Mouse (Mus musculus) small intestine, adult 2 months (tissue): ENCODE results near the gene Arl2. TPM values are rescaled to one million over a fixed set of nuclear protein-coding genes. Genes with fewer than 3 reads are reported as not detected.

Experiments
- H3K27ac ChIP-seq: fragments of 200-500 bp; 2 replicates; pipeline ENCODE4 v1.5.1; 2012; ENCODE audit warnings: low read depth, low read length, control low read depth, inconsistent platforms; ENCODE audit not compliant: insufficient read depth
- H3K27me3 ChIP-seq: fragments of 200-500 bp; 2 replicates; pipeline ENCODE4 v1.6.1; 2012; ENCODE audit warnings: mild to moderate bottlenecking, moderate library complexity, low read length, inconsistent platforms; ENCODE audit not compliant: control insufficient read depth, insufficient read depth
- H3K36me3 ChIP-seq: fragments of 200-500 bp; 2 replicates; pipeline ENCODE4 v1.6.1; 2012; ENCODE audit warnings: mild to moderate bottlenecking, low read length, control low read depth, inconsistent platforms; ENCODE audit not compliant: control insufficient read depth, insufficient read depth
- H3K4me1 ChIP-seq: fragments of 200-500 bp; 2 replicates; pipeline ENCODE4 v1.6.1; 2012; ENCODE audit warnings: low read length, inconsistent platforms, mixed read lengths; ENCODE audit not compliant: control insufficient read depth, insufficient read depth, insufficient read length
- H3K4me3 ChIP-seq: fragments of 200-500 bp; 2 replicates; pipeline ENCODE4 v1.5.1; 2012; ENCODE audit warnings: low read depth, mild to moderate bottlenecking, control low read depth, inconsistent platforms, low read length, moderate library complexity
- CTCF ChIP-seq: fragments of 200-500 bp; IDR thresholded peaks from 2 replicates; pipeline ENCODE4 v1.5.1; 2012; ENCODE audit warnings: low read depth, mild to moderate bottlenecking, control low read depth, inconsistent platforms, low read length, moderate library complexity, mixed read lengths; ENCODE audit not compliant: insufficient replicate concordance, insufficient read length; ENCODE audit errors: extremely low read depth
- POLR2A ChIP-seq: fragments of 200-500 bp; IDR thresholded peaks from 2 replicates; pipeline ENCODE4 v1.6.1; 2012; ENCODE audit warnings: low read depth, mild to moderate bottlenecking, control low read depth, inconsistent platforms, low read length, moderate library complexity
- WGBS: fragments of 180-500 bp; shearing (Covaris S2); methylation state at CpG from one replicate; pipeline ENCODE4 v1.1.7; 2018; 5-methylcytosine and 5-hydroxymethylcytosine counted together
- polyA plus RNA-seq: library from polyadenylated mRNA; depleted of rRNA; stranded (reverse); fragments of >200 nt; gene quantifications from 2 replicates; pipeline ENCODE4 v1.2.3, GENCODE M21; 2012; rRNA removed

Arl2 gene
- polyA plus RNA-seq, 1 experiment, result 98.9 TPM

DNA sequence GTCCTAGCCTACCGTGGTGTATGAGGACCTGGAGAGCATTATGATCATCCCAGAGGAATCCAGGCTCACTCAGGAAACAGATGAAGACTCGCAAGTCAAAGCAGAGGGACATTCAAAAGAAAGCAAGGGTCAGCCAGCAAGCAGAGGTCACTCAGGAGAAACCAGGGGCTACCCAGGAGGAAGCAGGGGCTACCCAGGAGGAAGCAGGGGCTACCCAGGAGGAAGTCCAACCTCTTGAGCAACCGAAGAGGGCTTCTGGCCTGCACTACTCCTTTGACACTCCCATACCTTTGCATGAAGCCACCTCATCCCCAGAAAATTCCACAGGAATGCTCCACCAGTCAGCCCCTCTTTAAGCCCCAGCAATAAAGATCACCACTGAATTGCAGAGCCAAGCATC lies 43.5 kb downstream of the Arl2 start:
- no peaks in the 10 kb centered on the region for H3K36me3 ChIP-seq
- 83% methylated on average over 3 of the region's 3 CpGs for WGBS

DNA sequence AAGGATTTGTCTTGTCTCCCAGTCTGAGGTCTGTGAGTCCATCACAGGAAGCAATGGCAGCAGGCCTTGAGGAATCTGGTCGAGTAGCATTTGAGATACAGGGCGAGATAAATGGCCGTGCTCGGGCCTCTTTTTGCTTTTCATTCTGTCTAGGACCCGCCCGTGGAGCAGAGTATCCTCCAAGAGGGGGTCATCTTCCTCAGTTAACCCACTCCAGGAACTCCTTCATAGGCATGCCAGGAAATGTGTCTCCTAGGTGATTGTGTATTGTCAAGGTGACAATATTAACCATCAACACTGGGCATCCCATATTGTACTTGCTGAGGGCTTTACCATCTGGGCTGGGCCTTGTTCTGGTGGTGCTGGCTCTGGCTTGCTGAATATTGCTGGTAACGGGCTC lies 47.2 kb downstream of the Arl2 start, which contains the start of gene AC131692.1:
Gene AC131692.1 (plus strand): TSS at position 301 of the 400 bp plus-strand sequence.
- 86% methylated on average over 7 of the region's 7 CpGs for WGBS
- no peak within 1 kb of the TSS for H3K4me3 ChIP-seq
- no peak within 1 kb of the TSS for H3K27ac ChIP-seq
- H3K4me1 ChIP-seq, result no peaks in the 10 kb centered on the region
- no peaks in the 10 kb centered on the region for H3K27me3 ChIP-seq
- peaks cover 1% of the 10 kb centered on the region; the same call in 1 of the 2 replicates for H3K36me3 ChIP-seq
- TF ChIP-seq POLR2A, result no peak
- TF ChIP-seq CTCF, result no peak

More for the DNA sequence above, 43.5 kb downstream of the Arl2 start:
- no peaks in the 10 kb centered on the region for H3K27me3 ChIP-seq
- no peak overlapping the region for H3K4me3 ChIP-seq
- TF ChIP-seq CTCF, result no peak
- no peak for TF ChIP-seq POLR2A
- H3K4me1 ChIP-seq, result peaks cover 8% of the 10 kb centered on the region
- no peak overlapping the region for H3K27ac ChIP-seq

- H3K27ac ChIP-seq, result no peak overlapping the region
- no peak for TF ChIP-seq POLR2A
- TF ChIP-seq CTCF, result no peak
- peaks cover 1% of the 10 kb centered on the region; the same call in 1 of the 2 replicates for H3K36me3 ChIP-seq
- H3K4me3 ChIP-seq, result no peak overlapping the region
- H3K27me3 ChIP-seq, result no peaks in the 10 kb centered on the region
- H3K4me1 ChIP-seq, result peaks cover 6% of the 10 kb centered on the region
- WGBS, result 75% methylated on average over 13 of the region's 13 CpGs
Observed at GRCm38 (mm10) chr19:6088841-6089240, 52.5 kb downstream of the Arl2 start.

- Histone ChIP-seq H3K27ac (0 out of 2 replicates have a peak overlapping the region, but pooled peaks have one; percentile 9), H3K36me3 (peaks cover 22% of the 10 kb centered on the region), H3K4me3 (peak overlapping the region; percentile 74), H3K27me3 (no peaks in the 10 kb centered on the region), H3K4me1 (peaks cover 8% of the 10 kb centered on the region)
- TF ChIP-seq POLR2A (0 out of 2 replicates have a peak, but pooled peaks have one; percentile 3), CTCF (no peak)
- WGBS, result under 1% methylated on average over 17 of the region's 17 CpGs
Observed at GRCm38 (mm10) chr19:6085417-6085879, 55.9 kb downstream of the Arl2 start.

DNA sequence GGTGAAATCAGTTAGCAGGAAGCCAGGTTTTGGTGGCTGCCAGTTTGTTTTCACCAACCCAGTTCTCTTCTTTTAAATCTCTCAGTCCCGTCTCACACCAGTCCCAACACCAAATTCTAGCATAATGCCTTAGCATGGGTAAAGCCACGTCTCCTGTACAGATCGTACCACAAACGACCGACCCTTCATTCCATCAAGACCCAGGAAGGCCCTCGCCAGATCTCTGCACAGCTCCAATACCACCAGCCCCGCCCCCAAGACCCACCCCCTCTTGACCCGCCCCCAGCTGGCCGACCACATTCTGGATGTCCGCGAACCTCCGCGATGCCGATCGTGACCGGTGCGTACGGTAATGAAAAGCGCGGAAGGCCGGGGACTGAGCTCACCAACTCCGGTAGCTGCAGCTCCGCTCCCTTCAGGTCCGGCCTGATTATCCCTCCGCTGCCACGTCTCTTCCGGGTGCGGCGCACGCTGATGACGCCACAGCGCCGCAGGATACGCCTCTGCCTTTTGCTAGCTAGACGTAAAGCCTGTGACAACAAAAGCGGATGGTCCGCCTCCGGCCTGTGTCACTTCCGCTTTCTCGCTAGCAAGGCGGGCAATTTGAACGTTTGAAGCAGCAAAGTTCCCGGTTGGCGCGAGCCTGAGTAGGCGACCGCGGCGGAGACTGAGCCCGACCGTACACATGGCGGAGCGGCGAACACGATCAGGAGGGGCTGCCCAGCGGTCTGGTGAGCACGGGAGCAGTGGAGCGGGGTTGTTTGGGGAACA lies 56.7 kb downstream of the Arl2 start, which contains the start of the genes Zfpl1 and Cdca5:
Gene Zfpl1 (minus strand): TSS at position 479 of the 771 bp plus-strand sequence.
Gene Cdca5 (plus strand): TSS at position 506 of the 771 bp plus-strand sequence.
- no peak for TF ChIP-seq CTCF
- TF ChIP-seq POLR2A, result peak; percentile 51; the same call in 1 of the 2 replicates
- Histone ChIP-seq H3K27me3 (no peaks in the 10 kb centered on the region), H3K4me3 (peak within 1 kb of the TSS; percentile 74), H3K36me3 (peaks cover 27% of the 10 kb centered on the region), H3K4me1 (peaks cover 8% of the 10 kb centered on the region), H3K27ac (0 out of 2 replicates have a peak within 1 kb of the TSS, but pooled peaks have one; percentile 9)
- under 1% methylated on average over 58 of the region's 58 CpGs for WGBS

Other genes with a start within 250 kb of the Arl2 start
- gene Tigd3, start 247.4 kb downstream of the Arl2 start, polyA plus RNA-seq, result 0.90 and 2.0 TPM in 2 replicates
- 34.1 and 64.3 TPM in 2 replicates for gene Dpf2, start 228.5 kb downstream of the Arl2 start, polyA plus RNA-seq
- 10.3 and 30.6 TPM in 2 replicates for gene Cdc42ep2, start 216.7 kb downstream of the Arl2 start, polyA plus RNA-seq
- 14.2 and 40.8 TPM in 2 replicates for gene Pola2, start 177.3 kb downstream of the Arl2 start, polyA plus RNA-seq
- 0.08 TPM in 1 of 2 replicates, not detected in the other for gene Slc22a20, start 155.4 kb downstream of the Arl2 start, polyA plus RNA-seq
- 30.9 and 129 TPM in 2 replicates for gene Capn1, start 125.7 kb downstream of the Arl2 start, polyA plus RNA-seq
- gene Syvn1, start 95.0 kb downstream of the Arl2 start, polyA plus RNA-seq, result 70.9 and 103 TPM in 2 replicates
- 7.6 and 14.8 TPM in 2 replicates for gene Mrpl49, start 83.8 kb downstream of the Arl2 start, polyA plus RNA-seq
- gene Fau, start 83.7 kb downstream of the Arl2 start, polyA plus RNA-seq, result 1,660 and 2,469 TPM in 2 replicates
- gene Znhit2, start 80.4 kb downstream of the Arl2 start, polyA plus RNA-seq, result 56.8 and 78.1 TPM in 2 replicates
- 30.6 and 49.4 TPM in 2 replicates for gene Tm7sf2, start 73.2 kb downstream of the Arl2 start, polyA plus RNA-seq
- 46.5 and 84.2 TPM in 2 replicates for gene Vps51, start 64.3 kb downstream of the Arl2 start, polyA plus RNA-seq
- gene Tmem262, start 61.5 kb downstream of the Arl2 start, polyA plus RNA-seq, result not detected in 2 replicates
- not detected in 2 replicates for gene Gm28374, start 59.3 kb downstream of the Arl2 start, polyA plus RNA-seq
- gene Zfpl1, start 56.6 kb downstream of the Arl2 start, polyA plus RNA-seq, result 62.1 and 119 TPM in 2 replicates
- 1.6 and 2.6 TPM in 2 replicates for gene Cdca5, start 56.6 kb downstream of the Arl2 start, polyA plus RNA-seq
- gene AC131692.1, start 47.1 kb downstream of the Arl2 start, polyA plus RNA-seq, result not detected in 2 replicates
- 46.7 and 1,874 TPM in 2 replicates for gene Naaladl1, start 35.8 kb downstream of the Arl2 start, polyA plus RNA-seq
- 35.7 and 46.4 TPM in 2 replicates for gene Sac3d1, start 22.9 kb downstream of the Arl2 start, polyA plus RNA-seq
- 19.8 and 41.8 TPM in 2 replicates for gene Snx15, start 13.2 kb downstream of the Arl2 start, polyA plus RNA-seq
- gene Batf2, start 565 bp downstream of the Arl2 start, polyA plus RNA-seq, result 67.6 and 146 TPM in 2 replicates
- gene Majin, start 42.8 kb upstream of the Arl2 start, polyA plus RNA-seq, result 0.17 and 1.7 TPM in 2 replicates
- 0.74 TPM in 1 of 2 replicates, not detected in the other for gene Gpha2, start 84.8 kb upstream of the Arl2 start, polyA plus RNA-seq
- gene Ppp2r5b, start 94.3 kb upstream of the Arl2 start, polyA plus RNA-seq, result 64.2 and 112 TPM in 2 replicates
- 37.0 and 68.8 TPM in 2 replicates for gene Atg2a, start 100.1 kb upstream of the Arl2 start, polyA plus RNA-seq
- 315 and 714 TPM in 2 replicates for gene Ehd1, start 135.2 kb upstream of the Arl2 start, polyA plus RNA-seq
- 26.0 and 53.2 TPM in 2 replicates for gene Cdc42bpg, start 164.9 kb upstream of the Arl2 start, polyA plus RNA-seq
- gene Men1, start 193.4 kb upstream of the Arl2 start, polyA plus RNA-seq, result 23.6 and 38.5 TPM in 2 replicates
- 41.0 and 77.3 TPM in 2 replicates for gene Map4k2, start 199.6 kb upstream of the Arl2 start, polyA plus RNA-seq
- 99.0 and 171 TPM in 2 replicates for gene Sf1, start 222.1 kb upstream of the Arl2 start, polyA plus RNA-seq
- gene Pygm, start 242.9 kb upstream of the Arl2 start, polyA plus RNA-seq, result 3.2 and 5.0 TPM in 2 replicates